Mouse (Mus musculus) CH12.LX (cell line): ENCODE data around the gene Sde2.

Experiments used
- CTCF ChIP-seq, 2 experiments: IDR thresholded peaks in 1 of 2; conservative IDR thresholded peaks in 1 of 2; 2 replicates each; pipeline ENCODE4 v1.5.1; 2011 to 2012; ENCODE audit warnings: low read depth in 2 of 2, low read length in 2 of 2, improper control_type of control experiment in 1 of 2, inconsistent platforms in 1 of 2, mild to moderate bottlenecking in 1 of 2, moderate library complexity in 1 of 2
- EP300 ChIP-seq: IDR thresholded peaks from 2 replicates; pipeline ENCODE4 v1.6.1; 2011; ENCODE audit warnings: low read length, improper control_type of control experiment
- ETS1 ChIP-seq: conservative IDR thresholded peaks from 2 replicates; pipeline ENCODE4 v1.6.1; 2012; ENCODE audit warnings: low read depth, mild to moderate bottlenecking, inconsistent platforms, low read length, improper control_type of control experiment, moderate library complexity
- KAT2A ChIP-seq: IDR thresholded peaks from 2 replicates; pipeline ENCODE4 v1.6.1; 2012; ENCODE audit warnings: low read length, improper control_type of control experiment, inconsistent platforms; ENCODE audit not compliant: insufficient replicate concordance
- MAX ChIP-seq: IDR thresholded peaks from 2 replicates; pipeline ENCODE4 v1.6.1; 2011; ENCODE audit warnings: low read length, improper control_type of control experiment
- POLR2A ChIP-seq: IDR thresholded peaks from 2 replicates; pipeline ENCODE4 v1.6.1; 2011; ENCODE audit warnings: low read depth, mild to moderate bottlenecking, improper control_type of control experiment, low read length
- USF1 ChIP-seq: IDR thresholded peaks from 2 replicates; pipeline ENCODE4 v1.6.1; 2014; ENCODE audit warnings: low read depth, mild to moderate bottlenecking, inconsistent platforms, low read length, improper control_type of control experiment
- ZC3H11A ChIP-seq: IDR thresholded peaks from 2 replicates; pipeline ENCODE4 v1.6.1; 2012; ENCODE audit warnings: low read depth, mild to moderate bottlenecking, inconsistent platforms, low read length, improper control_type of control experiment

- TF ChIP-seq EP300 (no peak), USF1 (no peak), POLR2A (no peak), CTCF (conservative IDR thresholded peaks at IDR 0.05 in 1 of 2, IDR thresholded peaks at IDR 0.05 in 1 of 2; ENCODE audit: low read depth in 2 of 2, low read length in 2 of 2) (no peak), ETS1 (no peak), ZC3H11A (no peak), MAX (no peak), KAT2A (no peak)
Observed at GRCm38 (mm10) chr1:180801466-180801994, 49.4 kb upstream of the Sde2 start.
